Mouse (Mus musculus) heart, adult 9 months (tissue): ENCODE measurements around the gene Bcas3.

ENCODE experiments used
- DNase-seq, 2 experiments: peaks; one replicate each; pipeline ENCODE4 v3.0.0; 2022; ENCODE audit warnings: low spot score in 2 of 2

The Bcas3 gene

GRCm38 (mm10) chr11:85829520-85830440 is 476.8 kb downstream of the Bcas3 start:
- no peak for DNase-seq

- no peak for DNase-seq
Observed at GRCm38 (mm10) chr11:85830901-85831341, 478.0 kb downstream of the Bcas3 start.

DNA sequence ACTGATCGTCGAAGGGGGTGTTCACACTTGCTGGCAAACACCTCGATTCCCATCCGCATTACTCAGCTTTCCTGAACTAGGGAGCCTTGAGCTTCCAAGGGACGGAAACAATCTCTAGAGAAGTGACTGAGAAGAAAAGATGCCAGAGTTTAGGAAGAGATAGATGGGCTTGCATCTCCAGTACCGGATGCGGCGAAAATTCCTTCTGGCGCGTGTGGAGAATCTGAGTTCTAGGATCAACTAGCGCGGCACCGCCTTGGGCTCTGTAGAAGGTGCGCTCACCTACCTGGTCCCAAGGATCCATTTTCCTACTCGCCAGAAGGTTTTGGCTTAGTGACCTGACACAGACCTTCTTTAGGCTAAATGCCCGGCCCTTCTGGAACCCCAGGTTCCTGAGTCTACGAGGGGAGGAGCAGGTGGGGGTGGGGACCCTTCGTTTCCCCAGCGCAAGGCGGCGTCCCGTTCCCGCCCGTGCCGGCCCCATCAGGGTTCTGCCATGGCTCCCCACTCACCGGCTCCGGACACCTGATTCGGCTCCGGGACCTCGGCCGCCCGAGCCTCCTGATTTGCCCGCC is 478.8 kb downstream of the Bcas3 start:
- no peak for DNase-seq

GRCm38 (mm10) chr11:85832231-85832924 is 479.4 kb downstream of the Bcas3 start, which contains the start of gene Tbx2:
Tbx2 (plus strand) TSS chr11:85832551.
- peak; percentile 85 to 90 for DNase-seq

GRCm38 (mm10) chr11:85833081-85833521 is 480.1 kb downstream of the Bcas3 start:
- no peak for DNase-seq

DNA sequence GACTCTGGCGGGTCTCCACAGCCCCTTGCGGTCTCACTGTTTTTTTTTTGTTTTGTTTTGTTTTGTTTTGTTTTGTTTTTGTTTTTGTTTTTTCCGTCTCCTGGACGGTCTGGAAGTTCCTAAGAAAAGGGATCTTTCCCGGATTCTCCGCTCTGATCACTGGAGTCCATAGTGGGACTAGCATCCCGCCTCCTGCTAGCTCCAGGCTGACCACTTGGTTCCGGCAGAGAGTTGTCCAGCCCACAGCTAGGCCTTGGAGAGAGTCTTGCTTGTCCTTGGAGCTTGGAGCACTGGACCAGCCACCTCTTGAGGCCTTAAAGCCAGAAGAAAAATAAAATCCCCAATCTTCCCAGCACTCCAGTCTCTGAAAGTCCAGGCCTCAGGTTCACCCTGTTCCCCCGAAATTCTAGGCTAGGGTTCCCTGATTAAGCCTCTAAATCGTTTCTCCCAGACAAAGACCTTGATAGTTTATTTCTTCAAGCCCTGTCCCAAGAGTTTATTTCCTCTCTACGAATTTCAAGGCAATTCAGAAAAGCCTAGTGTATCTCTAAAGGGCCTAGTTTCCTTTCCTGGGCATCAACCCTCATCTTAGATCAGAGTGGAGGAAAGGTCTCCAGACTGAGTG is 480.9 kb downstream of the Bcas3 start:
- no peak for DNase-seq

DNA sequence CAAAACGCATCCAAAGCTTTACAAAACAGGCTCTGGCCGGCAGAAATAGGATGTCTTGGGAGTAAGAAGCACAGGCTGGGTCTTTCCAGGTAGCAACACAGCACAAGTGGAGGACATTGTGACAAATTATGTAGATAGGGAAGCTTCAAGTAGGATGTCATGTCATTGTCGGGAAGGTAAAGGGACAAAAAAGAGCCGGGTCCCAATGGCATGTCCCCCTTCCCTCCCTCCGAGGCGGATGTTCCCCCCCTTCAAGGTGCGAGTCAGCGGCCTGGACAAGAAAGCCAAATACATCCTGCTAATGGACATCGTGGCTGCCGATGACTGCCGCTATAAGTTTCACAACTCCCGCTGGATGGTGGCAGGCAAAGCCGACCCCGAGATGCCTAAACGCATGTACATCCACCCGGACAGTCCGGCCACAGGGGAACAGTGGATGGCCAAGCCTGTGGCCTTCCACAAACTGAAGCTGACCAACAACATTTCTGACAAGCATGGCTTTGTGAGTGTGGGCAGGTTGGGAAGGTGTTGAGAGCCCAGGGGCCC is 481.5 kb downstream of the Bcas3 start:
- DNase-seq: no peak

DNA sequence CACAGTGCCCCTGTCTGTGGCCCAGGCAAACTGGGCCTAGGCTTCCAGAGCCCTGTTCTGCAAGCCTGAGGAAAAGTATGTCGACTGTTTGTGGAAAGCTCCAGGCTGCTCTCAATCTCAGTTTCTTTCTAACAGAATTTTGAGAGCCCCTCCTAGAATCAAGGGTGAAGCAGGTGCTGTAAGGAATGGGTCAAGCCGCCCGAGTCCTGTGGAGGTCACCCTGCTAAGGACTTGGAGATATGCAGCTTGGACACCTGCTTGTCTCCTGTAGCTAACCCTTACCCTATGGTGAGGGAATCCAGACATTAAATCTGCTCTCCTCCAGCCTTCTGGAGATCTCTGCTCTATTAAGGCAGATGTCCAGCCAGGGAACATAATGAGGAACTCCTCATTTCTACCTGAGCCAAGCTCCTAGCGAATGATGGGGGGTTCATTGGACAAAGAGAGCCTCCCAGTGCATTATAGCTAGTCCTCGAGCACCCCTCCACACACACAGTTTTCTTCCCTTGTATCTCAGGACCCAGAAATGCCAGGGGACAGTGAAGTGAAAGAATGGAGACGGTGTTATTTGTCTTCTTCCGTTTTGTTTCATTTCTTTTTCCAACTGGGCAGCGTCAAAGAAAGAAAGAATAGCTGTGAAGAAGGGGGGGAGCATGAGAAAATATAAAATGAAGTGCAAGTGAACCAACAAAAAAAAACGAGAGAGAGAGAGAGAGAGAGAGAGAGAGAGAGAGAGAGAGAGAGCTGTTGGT is 482.2 kb downstream of the Bcas3 start:
- no peak for DNase-seq

- no peak for DNase-seq
Observed at GRCm38 (mm10) chr11:85835753-85836522, 483.0 kb downstream of the Bcas3 start.

GRCm38 (mm10) chr11:85836523-85837290 is 483.7 kb downstream of the Bcas3 start:
- no peak for DNase-seq

DNA sequence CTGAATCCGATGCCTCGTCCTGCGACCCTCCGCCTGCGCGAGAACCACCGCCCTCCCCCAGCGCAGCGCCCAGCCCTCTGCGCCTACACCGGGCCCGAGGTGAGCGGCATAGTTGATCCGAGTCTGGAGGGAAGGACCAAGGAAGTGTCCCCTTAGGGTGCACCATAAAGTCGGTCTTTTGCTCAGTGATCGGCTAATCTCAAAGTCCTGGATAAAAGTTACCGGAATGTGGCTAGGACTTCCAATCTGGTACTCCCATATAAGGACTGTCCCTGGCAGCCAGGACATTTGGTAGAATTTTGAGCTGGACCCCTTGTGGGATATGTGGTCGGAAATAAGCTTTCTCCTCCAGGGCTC is 484.3 kb downstream of the Bcas3 start:
- no peak for DNase-seq

DNA sequence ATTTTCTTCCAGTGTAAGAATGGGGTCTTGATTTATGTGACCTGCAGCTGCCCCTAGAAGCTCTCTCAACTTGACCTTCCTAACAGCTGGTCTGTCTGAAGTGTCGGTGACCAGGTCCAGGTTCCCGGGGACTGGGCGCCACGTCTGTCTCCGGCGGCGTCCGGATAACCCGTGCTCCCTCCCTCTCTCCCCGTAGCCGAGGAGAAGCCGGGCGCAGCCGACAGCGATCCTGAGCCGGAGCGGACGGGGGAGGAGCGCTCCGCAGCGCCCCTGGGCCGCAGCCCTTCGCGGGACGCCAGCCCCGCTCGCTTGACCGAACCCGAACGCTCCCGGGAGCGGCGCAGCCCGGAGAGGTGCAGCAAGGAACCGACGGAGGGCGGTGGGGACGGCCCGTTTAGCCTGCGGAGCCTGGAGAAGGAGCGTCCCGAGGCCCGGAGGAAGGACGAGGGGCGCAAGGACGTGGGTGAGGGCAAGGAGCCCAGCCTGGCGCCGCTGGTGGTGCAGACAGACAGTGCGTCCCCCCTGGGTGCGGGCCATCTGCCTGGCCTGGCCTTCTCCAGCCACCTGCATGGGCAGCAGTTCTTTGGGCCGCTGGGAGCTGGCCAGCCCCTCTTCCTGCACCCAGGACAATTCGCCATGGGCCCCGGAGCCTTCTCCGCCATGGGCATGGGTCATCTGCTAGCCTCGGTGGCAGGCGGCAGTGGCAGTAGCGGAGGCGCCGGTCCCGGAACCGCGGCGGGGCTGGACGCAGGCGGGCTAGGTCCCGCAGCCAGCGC is 484.9 kb downstream of the Bcas3 start:
- no peak for DNase-seq

DNA sequence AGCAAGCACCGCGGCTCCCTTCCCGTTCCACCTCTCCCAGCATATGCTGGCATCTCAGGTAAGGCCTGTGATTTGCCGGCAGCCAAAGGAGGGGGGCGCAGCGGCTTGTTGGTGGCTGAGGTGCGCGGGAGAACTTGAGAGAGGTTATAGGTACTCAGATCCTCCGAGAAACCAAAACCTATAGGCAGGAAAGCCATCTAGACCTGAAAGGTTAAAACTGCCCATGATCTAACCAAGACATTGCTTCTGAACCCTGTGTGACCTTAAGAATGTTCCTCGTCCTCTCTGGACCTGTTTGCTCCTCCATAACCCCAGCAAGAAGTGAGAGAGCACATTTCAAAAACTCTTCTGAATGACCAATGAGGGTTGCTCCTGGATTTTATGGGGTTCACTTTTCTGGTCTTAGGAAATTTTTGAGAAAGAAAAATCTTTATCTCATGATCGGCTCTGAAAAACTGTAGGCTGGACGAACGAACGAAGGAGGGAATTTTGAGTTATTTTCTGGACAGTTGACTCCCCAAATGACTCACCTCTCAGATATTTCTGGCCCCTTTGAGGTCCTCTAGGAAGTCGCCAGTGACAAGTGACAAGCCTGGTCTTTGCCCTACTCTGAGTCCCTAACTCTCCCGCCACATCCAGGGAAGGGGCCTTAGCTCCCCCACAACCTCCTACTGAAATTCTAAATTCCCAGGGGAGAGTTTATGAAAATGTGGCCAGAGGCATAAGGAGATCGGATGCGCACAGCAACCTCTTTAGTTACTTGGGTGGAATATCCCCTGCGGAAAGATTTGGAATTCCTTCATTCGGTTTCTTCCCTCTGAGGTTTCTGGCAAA is 485.7 kb downstream of the Bcas3 start:
- no peak for DNase-seq

GRCm38 (mm10) chr11:85839258-85840030 is 486.5 kb downstream of the Bcas3 start:
- DNase-seq: no peak

GRCm38 (mm10) chr11:85840031-85840802 is 487.2 kb downstream of the Bcas3 start:
- DNase-seq: no peak

- DNase-seq: no peak
Observed at GRCm38 (mm10) chr11:85840803-85841145, 487.8 kb downstream of the Bcas3 start.
